Mouse (Mus musculus): ENCODE results near the gene Zfp260. TPM values are rescaled to one million over a fixed set of nuclear protein-coding genes. Genes with fewer than 3 reads are reported as not detected.

Gene Zfp260
- polyA plus RNA-seq, 1 experiment from 2014 or later: 93.1 TPM

DNA sequence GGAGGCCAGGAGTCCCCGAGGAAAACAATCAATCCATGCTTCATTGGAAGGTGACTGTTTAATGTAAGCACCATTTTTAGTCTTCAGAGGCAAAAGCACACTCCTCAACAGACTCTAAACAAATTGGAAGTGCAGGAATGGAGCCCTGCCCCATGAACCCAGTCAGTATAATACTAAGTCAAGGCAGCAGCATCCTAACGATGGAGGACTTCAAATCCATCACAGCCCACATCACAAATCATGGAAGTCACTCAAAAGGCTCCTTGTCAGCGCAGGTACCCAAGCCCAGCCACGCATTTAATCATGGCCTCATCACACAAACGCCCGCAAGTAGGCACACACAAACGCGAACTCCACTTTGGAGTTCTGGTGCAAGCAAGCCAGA, 48.6 kb downstream of the Zfp260 start:
- H3K9me3 ChIP-seq: peaks cover 35% of the 10 kb centered on the region
- DNase-seq (ENCODE audit: low spot score): no peak
- H3K27ac ChIP-seq: peak overlapping the region; percentile 91
- WGBS: 16% methylated on average over 8 of the region's 8 CpGs
- peak overlapping the region; percentile 68 for H3K4me3 ChIP-seq
- H3K4me1 ChIP-seq (replicated peaks): peaks cover 5% of the 10 kb centered on the region
- no peaks in the 10 kb centered on the region for H3K27me3 ChIP-seq (ENCODE audit: insufficient read depth, poor library complexity, severe bottlenecking)
- peaks cover 67% of the 10 kb centered on the region for H3K36me3 ChIP-seq

DNA sequence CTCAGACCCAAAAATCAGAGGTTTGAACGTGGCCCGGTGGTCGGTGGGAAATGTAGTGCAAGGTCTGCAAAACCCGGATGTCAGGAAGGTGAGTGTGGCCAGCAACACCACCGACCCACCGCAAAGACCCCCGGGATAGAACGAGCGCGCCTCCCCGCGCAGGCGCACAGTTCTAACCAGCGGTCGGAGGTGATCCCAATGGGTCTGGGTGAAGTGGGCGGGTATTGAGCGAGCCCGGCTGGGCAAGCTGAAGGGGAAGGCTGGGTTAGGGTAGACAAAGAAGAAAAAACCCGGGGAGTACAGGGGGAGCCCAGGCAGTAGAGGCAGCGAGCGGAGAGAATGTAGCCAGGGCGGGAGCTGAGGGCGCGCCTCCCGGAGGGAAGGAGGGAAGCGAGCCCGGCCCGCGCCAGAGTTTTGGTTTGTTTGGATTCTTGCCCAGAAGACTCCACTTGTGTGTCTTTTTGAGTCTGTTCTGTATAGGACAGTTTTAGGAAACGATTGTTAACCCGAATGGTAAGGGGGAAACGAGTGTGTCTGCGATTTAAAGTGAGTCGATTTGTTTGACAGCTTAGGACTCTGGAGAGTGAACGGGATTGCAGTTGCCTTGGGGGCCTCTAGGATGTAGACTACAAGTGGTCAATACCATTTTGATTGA, 49.1 kb downstream of the Zfp260 start:
- peak; percentile 92 for DNase-seq (ENCODE audit: low spot score)
- peak overlapping the region; percentile 68 for H3K4me3 ChIP-seq
- H3K27me3 ChIP-seq (ENCODE audit: insufficient read depth, poor library complexity, severe bottlenecking): no peaks in the 10 kb centered on the region
- 2% methylated on average over 35 of the region's 35 CpGs for WGBS
- H3K9me3 ChIP-seq: peaks cover 40% of the 10 kb centered on the region
- peaks cover 67% of the 10 kb centered on the region for H3K36me3 ChIP-seq
- peak overlapping the region; percentile 91 for H3K27ac ChIP-seq
- peaks cover 5% of the 10 kb centered on the region for H3K4me1 ChIP-seq (replicated peaks)

- Histone ChIP-seq H3K36me3 (peaks cover 67% of the 10 kb centered on the region), H3K27ac (no peak overlapping the region), H3K27me3 (ENCODE audit: insufficient read depth, poor library complexity, severe bottlenecking) (no peaks in the 10 kb centered on the region), H3K4me1 (replicated peaks) (peaks cover 5% of the 10 kb centered on the region), H3K4me3 (no peak overlapping the region), H3K9me3 (peaks cover 69% of the 10 kb centered on the region)
- WGBS: 93% methylated on average over 5 of the region's 5 CpGs
- DNase-seq (ENCODE audit: low spot score): no peak
Observed at GRCm38 (mm10) chr7:30147011-30147410, 52.4 kb downstream of the Zfp260 start.

DNA sequence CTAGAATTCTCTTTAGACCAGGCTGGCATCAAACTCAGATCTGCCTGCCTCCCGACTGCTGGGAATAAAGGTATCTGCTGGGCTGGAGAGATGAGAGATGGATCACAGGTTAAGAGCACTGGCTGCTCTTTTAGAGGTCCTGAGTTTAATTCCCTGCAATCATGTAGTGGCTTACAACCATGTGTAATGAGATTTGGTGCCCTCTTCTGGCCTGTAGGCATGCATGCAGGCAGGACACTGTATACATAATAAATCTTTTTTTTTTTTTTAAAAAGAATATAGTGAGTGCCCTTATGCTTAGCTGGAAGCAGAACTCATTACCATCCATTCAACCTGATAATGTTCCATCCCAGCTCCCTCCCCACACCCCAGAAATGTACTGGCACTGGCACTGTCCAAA, 59.5 kb downstream of the Zfp260 start:
- peaks cover 98% of the 10 kb centered on the region for H3K9me3 ChIP-seq
- H3K36me3 ChIP-seq: peaks cover 95% of the 10 kb centered on the region
- no peaks in the 10 kb centered on the region for H3K4me1 ChIP-seq (replicated peaks)
- no peak for DNase-seq (ENCODE audit: low spot score)
- 95% methylated on average over 1 of the region's 1 CpGs for WGBS
- no peak overlapping the region for H3K27ac ChIP-seq
- H3K27me3 ChIP-seq (ENCODE audit: insufficient read depth, poor library complexity, severe bottlenecking): no peaks in the 10 kb centered on the region
- no peak overlapping the region for H3K4me3 ChIP-seq

GRCm38 (mm10) chr7:30155507-30155906, 60.9 kb downstream of the Zfp260 start:
- Histone ChIP-seq H3K4me3 (no peak overlapping the region), H3K36me3 (peaks cover 95% of the 10 kb centered on the region), H3K4me1 (replicated peaks) (no peaks in the 10 kb centered on the region), H3K27ac (no peak overlapping the region), H3K27me3 (ENCODE audit: insufficient read depth, poor library complexity, severe bottlenecking) (no peaks in the 10 kb centered on the region), H3K9me3 (peaks cover 98% of the 10 kb centered on the region)
- DNase-seq (ENCODE audit: low spot score): no peak
- 97% methylated on average over 3 of the region's 3 CpGs for WGBS

Other genes starting within 250 kb of the Zfp260 start
- gene Zfp940, start 241.1 kb upstream of the Zfp260 start, polyA plus RNA-seq (2016; fragmentation: Nextera tagmentation; extraction: Ambion mirVana): 8.7 and 10.3 TPM in 2 replicates
- gene Zfp420, start 234.8 kb upstream of the Zfp260 start, polyA plus RNA-seq (2016; fragmentation: Nextera tagmentation; extraction: Ambion mirVana): 8.0 and 8.8 TPM in 2 replicates
- gene Zfp27, start 188.2 kb upstream of the Zfp260 start, polyA plus RNA-seq (2016; fragmentation: Nextera tagmentation; extraction: Ambion mirVana): 8.5 and 12.2 TPM in 2 replicates
- 4.8 and 4.9 TPM in 2 replicates for gene Zfp383, start 186.6 kb upstream of the Zfp260 start, polyA plus RNA-seq (2016; fragmentation: Nextera tagmentation; extraction: Ambion mirVana)
- 10.1 and 12.1 TPM in 2 replicates for gene Zfp74, start 140.7 kb upstream of the Zfp260 start, polyA plus RNA-seq (2016; fragmentation: Nextera tagmentation; extraction: Ambion mirVana)
- gene Zfp568, start 110.8 kb upstream of the Zfp260 start, polyA plus RNA-seq (2016; fragmentation: Nextera tagmentation; extraction: Ambion mirVana): 18.0 and 27.0 TPM in 2 replicates
- gene Zfp14, start 43.4 kb upstream of the Zfp260 start, polyA plus RNA-seq (2016; fragmentation: Nextera tagmentation; extraction: Ambion mirVana): 3.9 and 5.0 TPM in 2 replicates
- gene Zfp82, start 21.9 kb upstream of the Zfp260 start, polyA plus RNA-seq (2016; fragmentation: Nextera tagmentation; extraction: Ambion mirVana): 6.9 and 8.2 TPM in 2 replicates
- 1.6 and 1.9 TPM in 2 replicates for gene Gm26920, start 4.4 kb upstream of the Zfp260 start, polyA plus RNA-seq (2016; fragmentation: Nextera tagmentation; extraction: Ambion mirVana)
- 14.5 and 14.9 TPM in 2 replicates for gene Zfp566, start 4.2 kb upstream of the Zfp260 start, polyA plus RNA-seq (2016; fragmentation: Nextera tagmentation; extraction: Ambion mirVana)
- 9.8 and 11.2 TPM in 2 replicates for gene Zfp382, start 27.2 kb downstream of the Zfp260 start, polyA plus RNA-seq (2016; fragmentation: Nextera tagmentation; extraction: Ambion mirVana)
- 10.5 and 17.2 TPM in 2 replicates for gene Zfp146, start 75.0 kb downstream of the Zfp260 start, polyA plus RNA-seq (2016; fragmentation: Nextera tagmentation; extraction: Ambion mirVana)
- gene Cox7a1, start 89.4 kb downstream of the Zfp260 start, polyA plus RNA-seq (2016; fragmentation: Nextera tagmentation; extraction: Ambion mirVana): 3.8 and 8.2 TPM in 2 replicates
- 65.1 and 72.5 TPM in 2 replicates for gene Capns1, start 104.0 kb downstream of the Zfp260 start, polyA plus RNA-seq (2016; fragmentation: Nextera tagmentation; extraction: Ambion mirVana)
- 167 and 177 TPM in 2 replicates for gene Polr2i, start 137.2 kb downstream of the Zfp260 start, polyA plus RNA-seq (2016; fragmentation: Nextera tagmentation; extraction: Ambion mirVana)
- 276 and 312 TPM in 2 replicates for gene Tbcb, start 137.5 kb downstream of the Zfp260 start, polyA plus RNA-seq (2016; fragmentation: Nextera tagmentation; extraction: Ambion mirVana)
- gene Ovol3, start 140.9 kb downstream of the Zfp260 start, polyA plus RNA-seq (2016; fragmentation: Nextera tagmentation; extraction: Ambion mirVana): not detected in 2 replicates
- gene Thap8, start 185.3 kb downstream of the Zfp260 start, polyA plus RNA-seq (2016; fragmentation: Nextera tagmentation; extraction: Ambion mirVana): 0.25 and 0.50 TPM in 2 replicates
- gene Wdr62, start 185.6 kb downstream of the Zfp260 start, polyA plus RNA-seq (2016; fragmentation: Nextera tagmentation; extraction: Ambion mirVana): 16.6 and 19.8 TPM in 2 replicates
- gene Clip3, start 197.0 kb downstream of the Zfp260 start, polyA plus RNA-seq (2016; fragmentation: Nextera tagmentation; extraction: Ambion mirVana): 53.4 and 82.3 TPM in 2 replicates
- 93.6 and 117 TPM in 2 replicates for gene Alkbh6, start 213.9 kb downstream of the Zfp260 start, polyA plus RNA-seq (2016; fragmentation: Nextera tagmentation; extraction: Ambion mirVana)
- 26.8 and 28.1 TPM in 2 replicates for gene Syne4, start 220.0 kb downstream of the Zfp260 start, polyA plus RNA-seq (2016; fragmentation: Nextera tagmentation; extraction: Ambion mirVana)
- 1.6 and 3.7 TPM in 2 replicates for gene E130208F15Rik, start 227.0 kb downstream of the Zfp260 start, polyA plus RNA-seq (2016; fragmentation: Nextera tagmentation; extraction: Ambion mirVana)
- gene Sdhaf1, start 229.1 kb downstream of the Zfp260 start, polyA plus RNA-seq (2016; fragmentation: Nextera tagmentation; extraction: Ambion mirVana): 19.6 and 23.1 TPM in 2 replicates